12 mouse cellular contexts compared by ENCODE assay signal in genomic region chr1:182412586-182413270, GRCm38 (mm10). TPM values are rescaled to one million over a fixed set of nuclear protein-coding genes. Genes with fewer than 3 reads are reported as not detected.
DNase-seq lines count a peak whose midpoint lies in the region; ATAC-seq and TF ChIP-seq lines count a peak whose summit lies in the region.
"Had no signal": no experiment of that assay in that cellular context is flagged by ENCODE, and none has a peak within 500 bp of the region (broad histone marks: within the 10 kb centered on the region; RNA-seq: fewer than 3 reads in every experiment).

No protein-coding gene starts in this region.

- H3K9ac ChIP-seq in CH12.LX (ENCODE audit: insufficient read depth, low read depth): no peak overlapping the region; the same call in 1 of the 2 replicates
- H3K9ac ChIP-seq in limb, embryonic 14.5 days (ENCODE audit: low read depth, low read length, severe bottlenecking): no peak overlapping the region
- H3K9ac ChIP-seq: kidney, embryonic 15.5 days; lung, embryonic 14.5 days had no signal

- no peak for TF ChIP-seq EP300 in CH12.LX (IDR thresholded peaks at IDR 0.05; ENCODE audit: low read length)

- intact Hi-C loops in left cerebral cortex, adult 2 months (cut with DNase I): no loop called here

- no peaks in the 10 kb centered on the region for H3K9me3 ChIP-seq in CH12.LX (replicated peaks; ENCODE audit: low read length)
- H3K9me3 ChIP-seq in embryonic facial prominence, embryonic 10.5 days: no peaks in the 10 kb centered on the region
- H3K9me3 ChIP-seq in limb, embryonic 14.5 days (ENCODE audit: control insufficient read depth, low read length): no peaks in the 10 kb centered on the region; the same call in 1 of the 2 replicates
- H3K9me3 ChIP-seq: kidney, embryonic 15.5 days had no signal

- H3K27ac ChIP-seq in kidney, adult 2 months (ENCODE audit: insufficient read depth, low read depth, low read length): peak overlapping the region; percentile 50
- no peak overlapping the region for H3K27ac ChIP-seq in CH12.LX (ENCODE audit: insufficient read depth, low read depth)
- H3K27ac ChIP-seq in embryonic facial prominence, embryonic 10.5 days (replicated peaks): no peak overlapping the region
- H3K27ac ChIP-seq in limb, embryonic 14.5 days (replicated peaks; ENCODE audit: low read depth, low read length): no peak overlapping the region
- no peak overlapping the region for H3K27ac ChIP-seq in left cerebral cortex, adult 2 months

- 0 out of 2 replicates have a peak overlapping the region, but pooled peaks have one; percentile 17 for H3K4me3 ChIP-seq in kidney, adult 2 months (ENCODE audit: insufficient read depth, low read depth, low read length)
- H3K4me3 ChIP-seq in CH12.LX (replicated peaks in 1 of 3; ENCODE audit: low read depth in 2 of 3, low read length in 2 of 3, poor library complexity in 1 of 3): no peak overlapping the region
- H3K4me3 ChIP-seq in embryonic facial prominence, embryonic 10.5 days: peak overlapping the region; percentile 19; the same call in 1 of the 2 replicates
- no peak overlapping the region for H3K4me3 ChIP-seq in limb, embryonic 14.5 days (replicated peaks; ENCODE audit: low read length)
- H3K4me3 ChIP-seq in left cerebral cortex, adult 2 months: no peak overlapping the region
- H3K4me3 ChIP-seq: kidney, embryonic 15.5 days had no signal

- peak; percentile 55 for DNase-seq in kidney, adult 2 months
- no peak for DNase-seq in kidney, postnatal 14 days
- no peak for DNase-seq in CH12.LX (ENCODE audit: extremely low read depth)
- no peak for DNase-seq in embryonic facial prominence, embryonic 10.5 days (ENCODE audit: low spot score)
- DNase-seq in limb, embryonic 14.5 days (ENCODE audit: low spot score): no peak
- no peak for DNase-seq in left cerebral cortex, adult 2 months (ENCODE audit: extremely low spot score in 1 of 2, low spot score in 2 of 2)
- no peak for DNase-seq in cerebellum, adult 9-10 months
- DNase-seq in adrenal gland, postnatal 4 days (ENCODE audit: low spot score in 2 of 2): no peak
- DNase-seq: gastrocnemius, postnatal 14 days; lung, embryonic 14.5 days had no signal

- in situ Hi-C loops in CH12.LX (cut with MboI; ENCODE audit: low pct_ligation_motif_present, low pct_unique_long_range_greater_than_20kb, low sequenced_read_pairs): no loop called here

- no peak for TF ChIP-seq RAD21 in CH12.LX (IDR thresholded peaks at IDR 0.05; ENCODE audit: low read depth, low read length)

- H3K4me1 ChIP-seq in kidney, adult 2 months (ENCODE audit: control insufficient read depth, insufficient read depth, low read length): peaks cover 24% of the 10 kb centered on the region
- peaks cover 9 to 22% of the 10 kb centered on the region in 2 experiments for H3K4me1 ChIP-seq in CH12.LX (ENCODE audit: control insufficient read depth in 1 of 2, insufficient read depth in 2 of 2)
- peaks cover 60% of the 10 kb centered on the region for H3K4me1 ChIP-seq in embryonic facial prominence, embryonic 10.5 days
- peaks cover 30% of the 10 kb centered on the region for H3K4me1 ChIP-seq in limb, embryonic 14.5 days (ENCODE audit: control insufficient read depth, insufficient read depth, low read length)

- dilution Hi-C loops in CH12.LX (cut with MboI; ENCODE audit: extremely low pct_ligation_motif_present, extremely low pct_unique_long_range_greater_than_20kb, low sequenced_read_pairs): no loop called here

- TF ChIP-seq CTCF in kidney, adult 2 months (conservative IDR thresholded peaks at IDR 0.05; ENCODE audit: insufficient read depth, insufficient read length, low read depth, low read length): no peak
- no peak for TF ChIP-seq CTCF in CH12.LX (conservative IDR thresholded peaks at IDR 0.05 in 1 of 2, IDR thresholded peaks at IDR 0.05 in 1 of 2; ENCODE audit: low read depth in 2 of 2, low read length in 2 of 2)
- TF ChIP-seq CTCF in left cerebral cortex, adult 2 months (IDR thresholded peaks at IDR 0.05): no peak

- no peaks in the 10 kb centered on the region for H3K27me3 ChIP-seq in kidney, adult 2 months (replicated peaks; ENCODE audit: control insufficient read depth, insufficient read depth, low read length)
- H3K27me3 ChIP-seq in CH12.LX (replicated peaks): peaks cover 2% of the 10 kb centered on the region
- H3K27me3 ChIP-seq in embryonic facial prominence, embryonic 10.5 days (replicated peaks; ENCODE audit: low read depth, poor library complexity, severe bottlenecking): no peaks in the 10 kb centered on the region
- H3K27me3 ChIP-seq in limb, embryonic 14.5 days (ENCODE audit: control insufficient read depth, insufficient read depth, low read length): no peaks in the 10 kb centered on the region
- H3K27me3 ChIP-seq: kidney, embryonic 15.5 days; Patski had no signal

- H3K36me3 ChIP-seq in kidney, adult 2 months (ENCODE audit: control insufficient read depth, insufficient read depth, low read length): no peaks in the 10 kb centered on the region; the same call in 1 of the 2 replicates
- H3K36me3 ChIP-seq in CH12.LX (replicated peaks in 1 of 2; ENCODE audit: control insufficient read depth in 1 of 2, insufficient read depth in 1 of 2, low read length in 1 of 2): peaks cover 0 to 2% of the 10 kb centered on the region in 2 experiments
- peaks cover 13% of the 10 kb centered on the region for H3K36me3 ChIP-seq in embryonic facial prominence, embryonic 10.5 days (replicated peaks)
- H3K36me3 ChIP-seq in limb, embryonic 14.5 days (ENCODE audit: control insufficient read depth, insufficient read depth, low read length): no peaks in the 10 kb centered on the region
- H3K36me3 ChIP-seq: kidney, embryonic 15.5 days had no signal

- no peak for TF ChIP-seq POLR2A in kidney, adult 2 months (IDR thresholded peaks at IDR 0.05; ENCODE audit: low read depth, low read length)
- no peak for TF ChIP-seq POLR2A in CH12.LX (IDR thresholded peaks at IDR 0.05; ENCODE audit: low read depth, low read length)
- TF ChIP-seq POLR2A in limb, embryonic 14.5 days (IDR thresholded peaks at IDR 0.05; ENCODE audit: borderline replicate concordance, extremely low read depth, insufficient read depth, insufficient read length): no peak

- ATAC-seq in limb, embryonic 14.5 days (ENCODE audit: low FRiP score, low read depth): no peak
- ATAC-seq: Patski had no signal

- H3K4me2 ChIP-seq in CH12.LX (ENCODE audit: insufficient read depth, low read depth, poor library complexity, severe bottlenecking): peak overlapping the region; percentile 16; the same call in 1 of the 2 replicates
- peak overlapping the region; percentile 17; the same call in 1 of the 2 replicates for H3K4me2 ChIP-seq in limb, embryonic 14.5 days (replicated peaks; ENCODE audit: low read depth, low read length, severe bottlenecking)
- H3K4me2 ChIP-seq: kidney, embryonic 15.5 days; lung, embryonic 14.5 days had no signal

- H3K79me2 ChIP-seq in CH12.LX (replicated peaks; ENCODE audit: control insufficient read depth, extremely low read depth, insufficient read depth, poor library complexity, severe bottlenecking): peaks cover 5% of the 10 kb centered on the region; the same call in 1 of the 2 replicates

- 33% methylated on average over 7 of the region's 7 CpGs for WGBS in kidney, adult 2 months
- WGBS in embryonic facial prominence, embryonic 10.5 days: 55% methylated on average over 7 of the region's 7 CpGs
- 30% methylated on average over 7 of the region's 7 CpGs for WGBS in limb, embryonic 14.5 days

TF ChIP-seq in CH12.LX, 34 proteins besides CTCF, POLR2A, EP300 and RAD21 (continues in another document):
- TF ChIP-seq CHD1 (IDR thresholded peaks at IDR 0.05; ENCODE audit: low read depth, low read length) (no peak), GABPA (IDR thresholded peaks at IDR 0.05; ENCODE audit: insufficient replicate concordance, low read depth, low read length) (no peak), POLR2AphosphoS2 (IDR thresholded peaks at IDR 0.05; ENCODE audit: low read depth, low read length) (no peak), JUN (IDR thresholded peaks at IDR 0.05; ENCODE audit: insufficient read depth, low read depth, low read length) (no peak), SIN3A (IDR thresholded peaks at IDR 0.05; ENCODE audit: low read length) (no peak), NELFE (IDR thresholded peaks at IDR 0.05; ENCODE audit: low read depth, low read length) (no peak), USF1 (IDR thresholded peaks at IDR 0.05; ENCODE audit: low read depth, low read length) (0 out of 2 replicates have a peak, but pooled peaks have one; percentile 2), TCF12 (IDR thresholded peaks at IDR 0.05; ENCODE audit: low read depth, low read length) (no peak), ELF1 (IDR thresholded peaks at IDR 0.05; ENCODE audit: low read depth, low read length) (no peak), MXI1 (IDR thresholded peaks at IDR 0.05; ENCODE audit: low read depth, low read length) (0 out of 2 replicates have a peak, but pooled peaks have one; percentile 48), ETS1 (conservative IDR thresholded peaks at IDR 0.05; ENCODE audit: low read depth, low read length) (no peak), ZNF384 (IDR thresholded peaks at IDR 0.05; ENCODE audit: low read depth, low read length) (no peak), BHLHE40 (IDR thresholded peaks at IDR 0.05; ENCODE audit: low read depth, low read length) (0 out of 2 replicates have a peak, but pooled peaks have one; percentile 5), ZC3H11A (IDR thresholded peaks at IDR 0.05; ENCODE audit: low read depth, low read length) (no peak), IRF4 (IDR thresholded peaks at IDR 0.05; ENCODE audit: low read depth, low read length) (no peak), ZKSCAN1 (IDR thresholded peaks at IDR 0.05; ENCODE audit: borderline replicate concordance, low read depth, low read length) (no peak), MYC (IDR thresholded peaks at IDR 0.05; ENCODE audit: low read depth, low read length) (peak; percentile 70; the same call in 1 of the 2 replicates), UBTF (IDR thresholded peaks at IDR 0.05; ENCODE audit: low read depth, low read length) (no peak), E2F4 (IDR thresholded peaks at IDR 0.05; ENCODE audit: insufficient replicate concordance, low read depth, low read length) (no peak), MAFK (IDR thresholded peaks at IDR 0.05; ENCODE audit: insufficient replicate concordance, low read length) (no peak), RCOR1 (conservative IDR thresholded peaks at IDR 0.05; ENCODE audit: low read depth, low read length) (no peak)

RNA-seq across cellular contexts. Expression of gene Trp53bp2, which starts 3.8 kb away (rescaled TPM):
- 25.0 and 29.7 TPM in 2 replicates for polyA plus RNA-seq in kidney, adult 2 months (2012; rRNA removed)
- total RNA-seq in CH12.LX (2012; rRNA removed) (2.6 and 2.9 TPM in 2 replicates), CH12.LX (2014; rRNA removed) (1.4 and 1.8 TPM in 2 replicates)
- polyA plus RNA-seq in CH12.LX (2012; ENCODE audit: insufficient read length, low read depth): 4.7 and 4.8 TPM in 2 replicates
- polyA plus RNA-seq in embryonic facial prominence, embryonic 10.5 days (2016; fragmentation: Nextera tagmentation; extraction: Ambion mirVana): 34.1 and 35.6 TPM in 2 replicates
- polyA plus RNA-seq in limb, embryonic 14.5 days (2012; rRNA removed): 25.9 and 41.3 TPM in 2 replicates
- 24.0 and 28.8 TPM in 2 replicates for polyA plus RNA-seq in limb, embryonic 14.5 days (2014; fragmentation: Nextera tagmentation; extraction: Ambion mirVana)
- total RNA-seq in left cerebral cortex, adult 2 months (2021): 10 to 100 TPM; 20.4 to 22.6 TPM
- total RNA-seq in adrenal gland, postnatal 4 days (2021): 10 to 100 TPM; 36.2 to 38.5 TPM

Comparison
In these comparisons a context has a peak if more than half of its experiments do, and no peak if none do; other contexts are left out.
1. H3K4me3 ChIP-seq: peak in kidney, adult 2 months (single experiment) and embryonic facial prominence, embryonic 10.5 days (single experiment); none in CH12.LX (0 of 3), limb, embryonic 14.5 days (single experiment) and left cerebral cortex, adult 2 months (single experiment).